Mouse (Mus musculus) subcutaneous adipose tissue, adult 2 months (tissue): ENCODE data around the gene Hao1. TPM values are rescaled to one million over a fixed set of nuclear protein-coding genes. Genes with fewer than 3 reads are reported as not detected.

Experiments
- polyA plus RNA-seq: library from polyadenylated mRNA; depleted of rRNA; stranded (reverse); fragments of >200 nt; gene quantifications from 2 replicates; pipeline ENCODE4 v1.2.3, GENCODE M21; 2012; ENCODE audit warnings: low replicate concordance; rRNA removed

The Hao1 gene
- polyA plus RNA-seq: not detected in 2 replicates

DNA sequence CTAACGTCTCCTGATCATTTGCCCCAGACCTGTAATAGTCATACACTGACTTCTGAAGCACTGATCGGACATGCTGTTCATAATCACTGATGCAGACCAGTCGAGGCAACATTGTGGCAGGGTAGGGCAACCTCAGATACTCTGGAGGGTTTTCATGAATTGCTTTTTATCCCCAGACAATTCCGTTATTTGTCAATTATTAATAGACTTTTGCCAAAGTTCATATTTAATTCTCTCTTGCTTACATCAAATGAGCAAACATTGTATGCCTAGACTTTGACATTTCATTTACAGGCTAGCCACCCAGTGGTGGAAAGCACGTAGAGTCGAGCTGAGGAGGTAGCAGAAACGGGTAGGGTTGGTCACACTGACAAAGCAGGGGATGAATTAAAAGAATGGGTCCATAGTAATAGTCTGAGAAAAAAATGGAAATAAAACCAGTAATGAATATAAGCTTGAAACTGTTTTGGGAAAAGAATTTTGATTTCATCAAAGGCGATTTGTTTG is at the start of gene Hao1:
Gene Hao1 (minus strand): TSS at position 148 of the 507 bp plus-strand sequence.

Other genes starting within 250 kb of the Hao1 start
- gene Tmx4, start 89.8 kb upstream of the Hao1 start, polyA plus RNA-seq: 4.2 and 5.9 TPM in 2 replicates
- 4.5 and 5.2 TPM in 2 replicates for gene Plcb1, start 231.7 kb upstream of the Hao1 start, polyA plus RNA-seq